Mouse (Mus musculus) B cell, adult 67 days (primary cell): Measurements from ENCODE around the gene Scarf1. TPM values are rescaled to one million over a fixed set of nuclear protein-coding genes. Genes with fewer than 3 reads are reported as not detected.

Experiments used
- total RNA-seq, 2 experiments: library from RNA; stranded (reverse); gene quantifications; 4 replicates each; pipeline ENCODE4 v1.2.4; 2023

Scarf1 gene
- under 1 TPM in 1 of 2 experiments, not detected in 1; 0.20 TPM for total RNA-seq

GRCm38 (mm10) chr11:75513336-75513735, at the start of gene Scarf1:
Scarf1 (plus strand) TSS chr11:75513540.

GRCm38 (mm10) chr11:75486601-75487285, 26.6 kb upstream of the Scarf1 start, which contains the start of gene Prpf8:
Prpf8 (plus strand) TSS chr11:75486816.

GRCm38 (mm10) chr11:75509741-75510626, 3.4 kb upstream of the Scarf1 start, which contains the start of gene Rilp:
Rilp (plus strand) TSS chr11:75510094.

GRCm38 (mm10) chr11:75531469-75532242, 18.3 kb downstream of the Scarf1 start, which contains the start of gene Slc43a2:
Slc43a2 (plus strand) TSS chr11:75531694.

Other genes with a start within 250 kb of the Scarf1 start
- 100 to 1,000 TPM; 110 to 137 TPM for gene Rpa1, start 165.2 kb upstream of the Scarf1 start, total RNA-seq
- 10 to 100 TPM; 14.3 to 15.5 TPM for gene Smyd4, start 165.1 kb upstream of the Scarf1 start, total RNA-seq
- gene Serpinf1, start 90.8 kb upstream of the Scarf1 start, total RNA-seq: 1 to 10 TPM in 1 of 2 experiments, not detected in 1; 2.0 TPM
- gene Serpinf2, start 73.9 kb upstream of the Scarf1 start, total RNA-seq: under 1 TPM; 0.32 to 0.42 TPM
- gene Wdr81, start 58.8 kb upstream of the Scarf1 start, total RNA-seq: 10 to 100 TPM; 47.1 to 49.0 TPM
- gene Tlcd2, start 51.8 kb upstream of the Scarf1 start, total RNA-seq: 1 to 10 TPM; 1.4 to 2.5 TPM
- gene Prpf8, start 26.7 kb upstream of the Scarf1 start, total RNA-seq: 100 to 1,000 TPM; 230 to 240 TPM
- gene Rilp, start 3.4 kb upstream of the Scarf1 start, total RNA-seq: under 1 TPM in 1 of 2 experiments, not detected in 1; 0.92 TPM
- 10 to 100 TPM; 54.3 to 67.9 TPM for gene Slc43a2, start 18.2 kb downstream of the Scarf1 start, total RNA-seq
- gene Pitpna, start 74.6 kb downstream of the Scarf1 start, total RNA-seq: 100 to 1,000 TPM; 232 to 242 TPM
- 100 to 1,000 TPM; 128 to 132 TPM for gene Inpp5k, start 117.4 kb downstream of the Scarf1 start, total RNA-seq
- 100 to 1,000 TPM; 459 to 494 TPM for gene Myo1c, start 137.0 kb downstream of the Scarf1 start, total RNA-seq
- gene Crk, start 165.7 kb downstream of the Scarf1 start, total RNA-seq: 10 to 100 TPM; 66.4 to 69.9 TPM
- 100 to 1,000 TPM; 224 to 250 TPM for gene Ywhae, start 219.3 kb downstream of the Scarf1 start, total RNA-seq